Mouse (Mus musculus): ENCODE data around the gene Supt3.

Supt3 gene

GRCm38 (mm10) chr17:44970255-44970654 lies 193.3 kb downstream of the Supt3 start:
- DNase-seq, result no peak

GRCm38 (mm10) chr17:44973489-44973888 lies 196.5 kb downstream of the Supt3 start:
- DNase-seq, result peak; percentile 15

DNA sequence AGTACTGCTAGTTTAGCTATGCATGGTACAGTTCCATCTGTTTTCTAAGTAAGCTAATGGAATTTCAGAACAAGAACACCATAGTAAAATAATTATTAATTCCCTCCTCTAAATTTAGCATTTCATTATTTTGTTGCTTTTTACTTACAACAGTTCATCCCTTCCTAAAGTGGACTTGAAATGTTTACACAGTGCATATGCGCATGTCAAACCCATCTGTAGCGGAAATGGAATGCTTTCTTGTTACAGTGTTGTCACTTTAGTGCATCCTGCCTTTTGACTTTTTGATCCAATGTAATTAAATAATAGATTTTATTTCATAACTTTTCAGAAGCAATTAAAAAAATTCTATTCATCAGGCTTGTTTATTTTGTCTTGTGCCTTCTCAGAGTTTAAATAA lies 200.7 kb downstream of the Supt3 start:
- no peak for DNase-seq

GRCm38 (mm10) chr17:44987964-44988363 lies 211.0 kb downstream of the Supt3 start:
- DNase-seq, result no peak

DNA sequence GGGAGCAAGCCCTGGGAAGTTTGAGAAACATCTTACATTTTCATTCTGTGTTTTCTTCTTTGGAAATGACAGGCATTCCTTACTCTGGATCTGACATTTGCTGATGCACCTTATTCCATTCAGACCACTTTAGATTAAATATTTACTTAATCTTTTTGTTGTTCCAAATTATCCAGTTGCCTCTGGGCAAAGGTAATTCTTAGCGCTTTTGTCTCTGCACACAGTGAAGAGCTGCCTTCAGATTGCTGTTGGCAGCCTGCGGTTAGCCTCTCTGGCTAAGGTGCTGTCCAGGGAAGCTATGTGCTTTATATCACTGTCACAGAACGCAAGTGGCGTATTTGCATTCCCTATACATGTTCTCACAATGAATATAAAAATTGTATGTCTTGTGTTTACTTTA lies 226.4 kb downstream of the Supt3 start:
- no peak for DNase-seq

DNA sequence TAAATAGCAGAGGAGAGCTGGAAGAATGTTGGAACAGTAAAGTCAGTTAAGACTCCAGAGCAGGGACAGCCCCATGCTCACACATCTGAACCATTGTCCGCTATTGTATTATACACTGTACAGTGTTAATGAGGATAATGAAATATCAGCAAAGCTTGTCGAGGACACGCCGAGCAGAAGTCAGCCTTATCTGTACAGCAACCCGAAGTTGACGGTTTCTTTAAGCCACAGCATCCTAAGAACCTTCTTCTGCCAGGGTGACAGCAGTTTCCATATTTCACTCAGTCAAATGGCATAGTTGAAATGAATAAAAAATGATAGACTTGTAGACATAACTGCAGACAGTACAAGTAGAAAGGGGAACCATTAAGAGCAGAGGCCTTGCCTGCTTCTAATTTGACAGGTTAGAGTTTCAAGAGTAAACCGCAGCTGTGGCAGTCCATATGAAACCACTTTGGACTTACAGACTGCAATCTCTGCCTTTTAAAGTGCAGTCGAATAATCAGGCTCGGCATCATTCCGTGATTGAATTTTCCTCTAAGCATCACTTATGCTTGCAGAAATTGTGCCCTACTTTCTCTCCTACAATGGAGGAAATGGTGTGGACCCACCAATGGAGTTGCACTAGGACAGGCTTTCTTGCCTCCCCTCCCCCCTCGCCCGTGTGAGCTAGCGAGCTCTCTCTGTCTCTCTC lies 227.7 kb downstream of the Supt3 start:
- DNase-seq, result no peak

DNA sequence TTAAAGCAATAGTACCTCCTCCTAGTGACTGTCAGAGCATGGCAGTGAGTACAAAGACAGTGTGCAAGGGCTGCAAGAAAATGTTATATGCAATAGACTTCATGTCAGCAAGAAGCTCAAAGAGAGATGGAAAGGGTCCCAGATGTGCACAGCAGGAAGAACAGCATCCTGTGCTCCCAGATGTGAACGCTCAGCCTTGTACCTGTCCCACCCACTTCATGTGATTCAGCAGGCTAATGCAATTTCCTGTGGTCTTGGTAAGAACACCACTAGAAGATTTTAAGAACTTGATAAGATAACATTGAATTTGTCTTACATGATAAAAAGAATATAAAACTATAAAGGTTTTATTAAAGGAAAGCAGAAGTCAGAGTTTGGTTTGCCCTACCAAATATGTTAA lies 230.5 kb downstream of the Supt3 start:
- no peak for DNase-seq

- no peak for DNase-seq
These were observed 231.7 kb downstream of the Supt3 start for GRCm38 (mm10) chr17:45008663-45009062.

GRCm38 (mm10) chr17:45010409-45010808 lies 233.5 kb downstream of the Supt3 start:
- no peak for DNase-seq

- DNase-seq, result no peak
These were observed 239.8 kb downstream of the Supt3 start for GRCm38 (mm10) chr17:45016746-45017145.

GRCm38 (mm10) chr17:45020155-45020930 lies 243.4 kb downstream of the Supt3 start:
- DNase-seq, result no peak

GRCm38 (mm10) chr17:45028441-45028840 lies 251.5 kb downstream of the Supt3 start:
- DNase-seq, result peak; percentile 61

DNA sequence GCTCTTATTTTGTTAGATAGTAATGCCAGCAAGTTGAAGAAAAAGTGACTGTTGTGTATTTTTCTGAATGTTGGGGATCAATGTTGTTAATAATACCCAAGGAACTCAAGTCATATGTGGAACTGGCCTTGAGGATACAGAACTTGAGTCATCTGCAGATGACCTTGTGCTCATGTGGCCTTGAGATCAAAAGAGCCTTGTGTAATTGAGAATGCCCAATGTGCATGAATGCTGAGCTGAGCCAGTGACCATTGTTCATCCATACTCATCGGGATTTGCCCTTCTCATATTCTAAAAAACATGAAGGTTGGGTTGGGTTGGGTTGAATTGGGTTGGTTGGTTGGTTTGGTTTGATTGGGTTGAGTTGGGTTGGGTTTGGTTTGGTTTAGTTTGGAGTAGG lies 252.2 kb downstream of the Supt3 start:
- DNase-seq, result no peak

GRCm38 (mm10) chr17:45032209-45032608 lies 255.3 kb downstream of the Supt3 start:
- no peak for DNase-seq

GRCm38 (mm10) chr17:45033617-45034016 lies 256.7 kb downstream of the Supt3 start:
- DNase-seq, result no peak

- DNase-seq, result no peak
These were observed 264.1 kb downstream of the Supt3 start for GRCm38 (mm10) chr17:45041084-45041483.

GRCm38 (mm10) chr17:45045804-45046203 lies 268.9 kb downstream of the Supt3 start:
- no peak for DNase-seq

DNA sequence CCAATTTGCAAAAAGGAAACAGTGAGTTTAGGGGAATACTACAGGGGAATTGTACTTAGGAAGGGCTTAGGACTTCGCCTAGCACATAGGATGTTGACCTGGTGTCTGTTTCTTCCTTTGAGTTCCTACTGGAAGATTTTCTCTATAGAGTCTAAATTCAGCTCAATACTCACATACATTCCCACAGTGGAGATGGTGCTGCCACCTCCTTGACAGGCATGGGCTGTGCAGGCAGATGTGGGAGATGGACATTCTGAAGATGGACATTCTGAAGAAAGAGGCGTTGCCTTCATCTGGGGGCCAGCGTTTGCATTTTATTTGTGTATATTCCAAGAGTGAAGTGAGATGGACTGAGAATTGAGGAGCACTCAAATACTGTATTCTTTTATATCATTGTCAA lies 269.6 kb downstream of the Supt3 start:
- DNase-seq, result no peak

DNA sequence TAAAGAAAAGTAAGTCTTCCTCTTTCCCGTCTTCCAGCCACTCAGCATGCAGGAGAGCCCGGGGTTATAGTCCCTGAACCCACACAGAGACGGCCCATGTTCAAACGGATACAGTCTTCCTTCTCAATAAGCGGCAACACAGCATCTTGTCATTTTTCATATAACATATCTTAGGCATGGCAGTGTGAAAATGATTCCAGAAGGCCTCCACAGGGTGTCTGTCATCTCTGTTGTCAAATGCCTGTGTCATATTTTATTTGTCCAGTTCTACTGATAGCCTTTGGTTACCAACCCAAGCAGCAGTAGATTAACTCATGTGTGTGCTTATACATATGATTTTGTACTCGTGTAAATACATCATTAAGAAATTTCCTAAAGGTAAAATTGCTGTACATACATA lies 270.3 kb downstream of the Supt3 start:
- DNase-seq, result no peak

GRCm38 (mm10) chr17:45051971-45052370 lies 275.0 kb downstream of the Supt3 start:
- DNase-seq, result no peak

- DNase-seq, result no peak
These were observed 276.4 kb downstream of the Supt3 start for GRCm38 (mm10) chr17:45053371-45053770.

DNA sequence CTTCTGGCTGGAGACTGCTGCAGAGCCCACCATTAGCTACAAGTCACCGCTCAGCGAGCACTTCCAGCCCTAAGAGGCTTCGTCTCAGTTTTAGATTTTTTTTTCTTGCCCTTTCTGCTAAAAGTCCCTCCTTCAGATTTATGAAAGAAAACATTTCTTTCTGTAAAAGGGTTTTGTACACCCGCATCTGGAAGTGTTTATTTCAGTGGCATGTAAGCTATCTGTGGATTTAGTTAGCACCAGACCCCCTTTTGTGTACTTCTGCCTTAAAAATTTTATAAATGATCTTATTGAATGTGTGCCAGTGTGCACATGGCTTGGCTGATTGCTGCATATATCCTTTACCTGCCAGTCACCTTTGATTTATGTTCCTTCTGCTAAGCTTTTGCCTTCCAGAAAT lies 277.6 kb downstream of the Supt3 start:
- DNase-seq, result no peak

- no peak for DNase-seq
These were observed 279.9 kb downstream of the Supt3 start for GRCm38 (mm10) chr17:45056894-45057293.

- DNase-seq, result no peak
These were observed 280.8 kb downstream of the Supt3 start for GRCm38 (mm10) chr17:45057780-45058179.
